Mouse (Mus musculus) right cerebral cortex, postnatal 10 days (tissue): ENCODE measurements around the gene F12.

Experiments
- DNase-seq, 2 experiments: peaks; one replicate each; pipeline ENCODE4 v3.0.0; 2021; ENCODE audit warnings: low spot score in 2 of 2

F12 gene

DNA sequence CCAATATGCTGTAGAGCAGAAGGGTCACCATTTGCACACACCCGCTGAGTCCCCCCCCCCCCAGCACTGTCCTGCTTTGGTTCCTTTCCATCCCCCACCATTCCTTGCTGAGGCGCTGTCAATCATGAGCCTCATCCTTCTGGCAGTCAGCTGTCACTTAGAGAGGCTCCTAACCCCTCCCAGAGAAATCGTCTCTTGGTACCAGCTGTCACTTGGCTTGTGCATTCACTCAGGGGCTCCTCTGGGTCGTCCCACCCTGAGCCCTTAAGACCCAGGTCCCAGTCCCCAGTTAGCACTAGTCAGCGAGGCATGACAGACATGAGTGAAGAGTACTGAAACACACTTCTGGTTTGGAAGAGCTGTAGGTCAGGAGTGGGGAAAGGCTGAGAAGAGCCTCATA is 54.9 kb downstream of the F12 start:
- no peak for DNase-seq

DNA sequence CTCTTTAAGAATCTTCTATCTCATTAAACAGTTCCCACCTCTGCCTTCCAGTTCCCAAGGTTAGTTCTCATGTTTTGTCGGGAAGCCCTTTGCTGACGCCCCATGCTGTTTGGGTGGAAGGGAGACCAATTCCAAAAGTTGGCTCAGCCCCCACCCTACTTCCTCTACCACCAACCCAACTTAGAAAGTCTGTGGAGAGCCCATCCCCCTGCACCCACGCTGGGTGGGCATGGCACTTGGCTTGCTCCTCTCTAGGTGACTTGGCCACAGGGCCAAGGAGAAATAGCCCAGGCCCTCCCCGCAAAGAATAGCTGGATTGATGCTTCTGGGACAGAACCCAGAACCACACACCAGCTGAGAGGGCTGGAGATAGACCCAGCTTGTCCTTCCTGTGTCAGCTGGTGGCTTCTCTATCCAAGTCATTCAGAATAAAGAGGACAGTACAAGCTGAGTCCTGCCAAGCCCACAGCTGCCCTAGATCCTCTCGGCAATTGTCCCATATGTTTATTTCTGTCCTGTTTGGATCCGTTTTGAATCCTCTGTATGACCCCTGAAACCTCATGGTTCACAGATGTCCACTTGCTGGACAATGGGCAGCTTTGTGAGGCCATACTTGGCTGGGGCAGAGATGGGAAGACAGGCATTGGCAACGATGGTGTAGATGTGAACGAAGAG is 55.4 kb downstream of the F12 start:
- peak in 1 of 2 experiments; percentile 55 for DNase-seq

DNA sequence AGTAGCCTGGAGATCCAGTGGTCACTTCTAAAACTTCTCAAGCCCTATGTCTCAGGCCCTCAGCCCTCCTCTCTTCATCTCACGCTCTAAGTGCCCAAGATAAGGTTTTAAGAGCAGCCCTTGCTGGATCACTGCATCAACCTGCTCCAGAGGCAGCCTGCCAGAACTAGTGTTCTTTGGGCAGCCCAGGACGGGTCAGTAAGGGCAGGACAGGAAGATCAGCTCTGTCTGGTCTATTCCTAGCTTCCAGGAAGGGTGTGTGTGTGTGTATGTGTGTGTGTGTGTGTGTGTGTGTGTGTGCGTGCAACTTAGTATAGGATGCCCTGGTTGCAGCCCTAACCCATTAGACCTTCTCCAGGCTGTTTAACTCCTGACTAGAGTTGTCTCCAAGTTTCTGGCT is 56.4 kb downstream of the F12 start:
- no peak for DNase-seq

DNA sequence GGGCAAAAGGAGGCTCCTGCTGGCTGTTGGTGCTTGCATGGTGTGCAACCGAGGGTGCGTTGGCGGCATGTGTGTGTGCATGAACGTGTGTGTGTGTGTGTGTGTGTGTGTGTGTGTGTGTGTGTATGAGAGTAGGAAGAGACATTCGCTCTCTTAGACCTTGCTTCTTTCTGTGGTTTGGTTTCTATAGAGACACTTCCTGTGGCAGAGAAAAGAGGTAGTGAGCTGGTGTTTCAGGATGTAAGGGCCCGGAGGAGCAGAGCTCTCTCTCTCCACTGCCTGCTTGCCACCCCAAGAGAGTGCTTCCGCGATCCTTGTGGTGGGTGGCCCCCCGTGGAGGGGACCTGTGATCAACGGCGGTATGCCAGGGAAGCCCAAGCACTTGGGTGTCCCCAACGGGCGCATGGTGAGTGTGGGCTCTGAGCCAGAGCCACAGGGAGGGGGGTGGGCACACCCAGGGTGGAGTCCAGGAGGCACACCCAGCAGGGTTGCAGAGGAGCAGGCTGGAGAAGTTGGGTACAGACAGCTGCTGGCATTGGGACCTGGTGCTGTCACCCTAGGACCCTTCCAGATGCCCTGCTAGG is 57.0 kb downstream of the F12 start, which contains the start of gene Rgs14:
TSS of gene Rgs14 (plus strand) at position 202 of the 584 bp plus-strand sequence.
- DNase-seq, result peak; percentile 64 to 69

DNA sequence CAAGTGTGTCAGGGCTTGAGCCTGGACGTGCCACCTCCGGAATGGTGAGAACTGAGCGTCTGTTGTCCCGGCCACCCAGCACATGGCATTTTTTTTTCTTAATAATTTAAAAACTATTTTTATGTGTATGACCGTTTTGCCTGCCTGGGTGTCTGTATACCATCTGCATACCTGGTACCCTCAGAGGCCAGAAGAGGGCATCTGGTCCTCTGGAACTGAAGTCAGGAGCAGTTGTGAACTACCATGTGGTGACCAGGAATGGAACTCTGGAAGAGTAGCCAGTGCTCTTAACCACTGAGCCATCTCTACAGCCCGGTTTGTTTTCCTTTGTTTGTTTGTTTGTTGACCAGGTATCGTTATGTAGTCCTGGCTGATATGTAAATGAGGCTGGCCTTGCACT is 58.2 kb downstream of the F12 start:
- DNase-seq, result no peak
